Mouse (Mus musculus) olfactory bulb, adult 2 months (tissue): Measurements from ENCODE around the gene Rasa1. TPM values are rescaled to one million over a fixed set of nuclear protein-coding genes. Genes with fewer than 3 reads are reported as not detected.
A peak's percentile ranks its signal among the peaks of the same experiment; 100 is the strongest.

Source experiments
- H3K27ac ChIP-seq: fragments of 200-500 bp; 2 replicates; pipeline ENCODE4 v1.5.1; 2012; ENCODE audit warnings: low read depth, low read length; ENCODE audit not compliant: insufficient read depth
- H3K4me1 ChIP-seq: fragments of 200-500 bp; 2 replicates; pipeline ENCODE4 v1.6.1; 2012; ENCODE audit warnings: low read length; ENCODE audit not compliant: control insufficient read depth, insufficient read depth
- H3K4me3 ChIP-seq: fragments of 200-500 bp; 2 replicates; pipeline ENCODE4 v1.5.1; 2012; ENCODE audit warnings: mild to moderate bottlenecking, low read depth, low read length, moderate library complexity; ENCODE audit not compliant: insufficient read depth
- CTCF ChIP-seq: fragments of 200-500 bp; IDR thresholded peaks from 2 replicates; pipeline ENCODE4 v1.5.1; 2012; ENCODE audit warnings: low read depth, mild to moderate bottlenecking, low read length, moderate library complexity; ENCODE audit not compliant: insufficient read depth
- POLR2A ChIP-seq: fragments of 200-500 bp; IDR thresholded peaks from 2 replicates; pipeline ENCODE4 v1.6.1; 2012; ENCODE audit warnings: mild to moderate bottlenecking, low read depth, low read length, moderate library complexity; ENCODE audit not compliant: insufficient read depth
- WGBS: fragments of 180-500 bp; shearing (Covaris S2); methylation state at CpG from one replicate; pipeline ENCODE4 v1.1.7; 2018; 5-methylcytosine and 5-hydroxymethylcytosine counted together
- polyA plus RNA-seq: library from polyadenylated mRNA; stranded (reverse); fragments of >200 nt; gene quantifications from 2 replicates; pipeline ENCODE4 v1.2.4, GENCODE M21; 2012; ENCODE audit warnings: low replicate concordance; ENCODE audit not compliant: missing spikeins, insufficient read depth, insufficient read length

Rasa1 gene
- polyA plus RNA-seq, 1 experiment = 280 TPM

DNA sequence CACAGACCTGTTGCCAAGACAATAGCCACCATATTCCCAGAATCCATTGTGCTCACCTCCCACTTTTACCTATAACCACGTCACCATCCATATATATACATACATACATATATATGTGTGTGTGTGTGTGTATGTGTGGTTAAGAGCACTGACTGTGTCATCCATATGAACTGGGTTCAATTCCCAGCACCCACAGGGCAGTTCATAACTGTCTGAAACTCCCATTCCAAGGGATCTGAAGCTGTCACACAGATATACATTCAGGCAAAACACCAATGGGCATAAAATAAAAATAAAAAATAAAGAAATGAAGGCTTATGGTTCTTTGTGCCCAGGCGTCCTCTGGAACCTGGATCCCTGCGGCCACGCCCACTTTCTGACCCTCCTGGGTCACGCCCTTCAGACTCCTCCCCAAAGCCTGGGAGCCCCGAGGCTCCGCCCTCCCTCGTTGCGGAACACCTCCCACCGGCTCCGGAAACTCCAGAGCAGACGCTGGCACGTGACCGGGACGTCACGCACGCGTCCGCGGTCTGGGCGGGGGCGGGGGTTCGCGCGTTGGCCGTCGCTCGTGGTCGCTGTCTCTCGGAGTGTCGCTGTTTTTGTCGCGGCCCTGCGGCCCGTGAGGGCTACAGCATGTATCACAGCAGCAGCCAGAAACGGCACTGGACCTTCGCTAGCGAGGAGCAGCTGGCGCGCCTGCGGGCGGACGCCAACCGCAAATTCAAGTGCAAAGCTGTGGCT, 99.9 kb downstream of the Rasa1 start, which contains the start of gene Ccnh:
Gene Ccnh, plus strand, starts transcription at position 506 of the 741 bp plus-strand sequence.
- Histone ChIP-seq H3K4me3 (peak within 1 kb of the TSS; percentile 68), H3K4me1 (no peaks in the 10 kb centered on the region), H3K27ac (peak within 1 kb of the TSS; percentile 74)
- 2% methylated on average over 44 of the region's 44 CpGs for WGBS
- TF ChIP-seq POLR2A (0 out of 2 replicates have a peak, but pooled peaks have one; percentile 57), CTCF (no peak)

Other genes with a start within 250 kb of the Rasa1 start
- not detected in 2 replicates for gene Ccnh, start 99.7 kb downstream of the Rasa1 start, polyA plus RNA-seq